Mouse (Mus musculus): ENCODE results near the gene Lin52. TPM values are rescaled to one million over a fixed set of nuclear protein-coding genes. Genes with fewer than 3 reads are reported as not detected.

The Lin52 gene
- polyA plus RNA-seq, 1 experiment = 13.7 TPM

DNA sequence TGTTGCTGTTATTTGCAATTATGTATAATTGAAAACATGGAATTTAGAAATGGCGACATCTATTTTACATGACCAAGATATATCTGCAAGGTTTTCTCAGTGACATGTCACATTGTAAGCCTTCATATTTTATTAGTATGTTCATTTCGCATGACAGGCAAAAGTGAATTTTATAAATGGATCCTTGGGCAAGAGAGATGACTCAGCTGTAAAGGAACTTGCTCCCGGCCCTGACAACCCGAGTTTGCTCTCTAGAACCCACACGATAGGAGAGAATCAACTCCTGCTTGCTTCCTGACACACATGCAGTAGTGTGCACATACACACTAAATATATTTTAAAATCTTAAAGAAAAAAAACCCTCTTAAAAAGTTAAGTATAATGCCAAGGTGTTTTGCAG, 10.2 kb downstream of the Lin52 start:
- TF ChIP-seq CTCF (IDR thresholded peaks at IDR 0.05; ENCODE audit: low read depth, low read length) = no peak
- no peak for TF ChIP-seq POLR2A (IDR thresholded peaks at IDR 0.05; ENCODE audit: borderline replicate concordance, low read depth, low read length)
- Histone ChIP-seq H3K4me1 (ENCODE audit: control insufficient read depth, insufficient read depth, low read length) (peaks cover 3% of the 10 kb centered on the region; the same call in 1 of the 2 replicates), H3K4me3 (ENCODE audit: insufficient read depth, low read length) (no peak overlapping the region), H3K27ac (ENCODE audit: insufficient read depth, low read depth, low read length) (no peak overlapping the region)

DNA sequence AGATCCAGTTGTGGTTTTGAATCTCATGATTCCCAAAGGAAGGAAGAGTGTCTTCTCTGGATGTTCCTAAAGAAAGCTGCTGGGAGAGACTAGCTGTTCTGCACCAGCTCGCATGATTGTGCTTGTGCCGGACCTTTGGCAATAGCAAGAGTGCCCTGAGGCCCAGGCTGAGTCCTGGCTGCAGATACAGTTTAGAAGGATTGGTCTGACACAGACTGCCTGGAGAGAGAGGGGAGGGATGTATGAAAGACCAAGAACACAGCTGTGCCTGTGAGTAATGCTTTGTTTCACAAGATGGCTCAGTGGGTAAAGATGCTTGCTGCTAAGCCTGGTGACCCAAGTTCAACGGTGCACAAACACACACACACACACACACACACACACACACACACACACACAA, 11.6 kb downstream of the Lin52 start:
- TF ChIP-seq CTCF (IDR thresholded peaks at IDR 0.05; ENCODE audit: low read depth, low read length) (no peak), POLR2A (IDR thresholded peaks at IDR 0.05; ENCODE audit: borderline replicate concordance, low read depth, low read length) (no peak)
- Histone ChIP-seq H3K4me3 (ENCODE audit: insufficient read depth, low read length) (no peak overlapping the region), H3K27ac (ENCODE audit: insufficient read depth, low read depth, low read length) (no peak overlapping the region)

DNA sequence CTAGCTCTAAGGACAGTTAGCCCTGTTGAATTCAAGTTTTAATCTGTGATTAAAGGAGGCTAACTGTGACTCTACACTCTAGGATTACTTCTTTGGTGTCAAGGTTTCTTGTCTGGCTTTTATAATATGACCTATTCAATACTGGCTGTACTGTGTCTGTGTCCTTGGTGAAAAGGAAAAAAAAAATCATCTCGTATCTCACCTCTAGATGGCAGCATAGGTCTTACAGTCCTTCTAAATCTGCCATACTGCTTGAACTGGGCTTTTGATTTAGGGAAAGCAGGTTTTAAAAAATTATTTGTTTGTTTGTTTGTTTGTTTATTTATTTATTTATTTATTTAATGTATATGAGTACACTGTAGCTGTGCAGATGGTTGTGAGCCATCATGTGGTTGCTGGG, 17.5 kb downstream of the Lin52 start:
- H3K4me3 ChIP-seq (ENCODE audit: insufficient read depth, low read length) = no peak overlapping the region
- H3K4me1 ChIP-seq (ENCODE audit: control insufficient read depth, insufficient read depth, low read length) = no peaks in the 10 kb centered on the region
- TF ChIP-seq POLR2A (IDR thresholded peaks at IDR 0.05; ENCODE audit: borderline replicate concordance, low read depth, low read length) (no peak), CTCF (IDR thresholded peaks at IDR 0.05; ENCODE audit: low read depth, low read length) (no peak)
- no peak overlapping the region for H3K27ac ChIP-seq (ENCODE audit: insufficient read depth, low read depth, low read length)

More for the DNA sequence above, 11.6 kb downstream of the Lin52 start:
- H3K4me1 ChIP-seq (ENCODE audit: control insufficient read depth, insufficient read depth, low read length) = peaks cover 3% of the 10 kb centered on the region; the same call in 1 of the 2 replicates

DNA sequence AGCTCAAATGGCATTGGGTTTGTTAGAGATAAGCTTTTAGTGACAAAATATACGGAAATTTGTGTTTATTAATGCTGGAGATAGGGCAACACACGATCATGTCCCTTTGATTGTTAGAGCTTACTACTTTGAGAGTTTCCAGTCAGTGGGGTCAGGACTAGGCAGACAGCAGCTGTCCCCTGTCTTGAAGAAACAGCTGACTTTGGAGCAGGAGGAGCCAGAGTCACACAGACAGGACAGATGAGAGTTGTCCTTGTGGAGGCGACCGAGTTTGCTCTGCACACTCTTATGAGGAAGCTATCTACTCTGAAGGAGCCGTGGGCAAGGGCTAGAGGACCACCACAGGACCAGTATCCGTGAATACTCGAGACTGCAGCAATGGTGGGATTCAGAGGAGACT, 27.7 kb downstream of the Lin52 start:
- H3K27ac ChIP-seq (ENCODE audit: insufficient read depth, low read depth, low read length) = no peak overlapping the region
- TF ChIP-seq CTCF (IDR thresholded peaks at IDR 0.05; ENCODE audit: low read depth, low read length) (no peak), POLR2A (IDR thresholded peaks at IDR 0.05; ENCODE audit: borderline replicate concordance, low read depth, low read length) (no peak)
- H3K4me1 ChIP-seq (ENCODE audit: control insufficient read depth, insufficient read depth, low read length) = peaks cover 5% of the 10 kb centered on the region
- no peak overlapping the region for H3K4me3 ChIP-seq (ENCODE audit: insufficient read depth, low read length)

DNA sequence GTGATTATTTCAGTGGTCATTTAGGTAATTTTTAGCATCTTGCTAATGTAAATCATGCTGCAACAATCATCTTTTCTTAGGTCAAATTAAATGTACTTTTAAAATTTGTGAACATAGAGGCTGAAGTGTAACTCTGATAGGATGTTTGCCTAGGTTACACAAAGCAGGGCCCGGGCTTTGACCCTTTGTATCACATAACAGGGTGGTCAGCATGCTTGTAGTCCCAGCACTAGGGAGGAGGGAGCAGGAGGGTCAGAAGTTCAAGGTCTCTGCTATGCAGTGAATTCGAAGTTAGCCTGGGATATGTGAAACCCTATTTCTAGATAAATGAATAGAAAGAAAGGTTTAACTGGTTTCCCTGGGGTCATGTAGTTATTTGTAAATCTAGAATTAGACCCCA, 30.0 kb downstream of the Lin52 start:
- Histone ChIP-seq H3K27ac (ENCODE audit: insufficient read depth, low read depth, low read length) (no peak overlapping the region), H3K4me1 (ENCODE audit: control insufficient read depth, insufficient read depth, low read length) (peaks cover 5% of the 10 kb centered on the region), H3K4me3 (ENCODE audit: insufficient read depth, low read length) (no peak overlapping the region)
- no peak for TF ChIP-seq CTCF (IDR thresholded peaks at IDR 0.05; ENCODE audit: low read depth, low read length)
- TF ChIP-seq POLR2A (IDR thresholded peaks at IDR 0.05; ENCODE audit: borderline replicate concordance, low read depth, low read length) = no peak

DNA sequence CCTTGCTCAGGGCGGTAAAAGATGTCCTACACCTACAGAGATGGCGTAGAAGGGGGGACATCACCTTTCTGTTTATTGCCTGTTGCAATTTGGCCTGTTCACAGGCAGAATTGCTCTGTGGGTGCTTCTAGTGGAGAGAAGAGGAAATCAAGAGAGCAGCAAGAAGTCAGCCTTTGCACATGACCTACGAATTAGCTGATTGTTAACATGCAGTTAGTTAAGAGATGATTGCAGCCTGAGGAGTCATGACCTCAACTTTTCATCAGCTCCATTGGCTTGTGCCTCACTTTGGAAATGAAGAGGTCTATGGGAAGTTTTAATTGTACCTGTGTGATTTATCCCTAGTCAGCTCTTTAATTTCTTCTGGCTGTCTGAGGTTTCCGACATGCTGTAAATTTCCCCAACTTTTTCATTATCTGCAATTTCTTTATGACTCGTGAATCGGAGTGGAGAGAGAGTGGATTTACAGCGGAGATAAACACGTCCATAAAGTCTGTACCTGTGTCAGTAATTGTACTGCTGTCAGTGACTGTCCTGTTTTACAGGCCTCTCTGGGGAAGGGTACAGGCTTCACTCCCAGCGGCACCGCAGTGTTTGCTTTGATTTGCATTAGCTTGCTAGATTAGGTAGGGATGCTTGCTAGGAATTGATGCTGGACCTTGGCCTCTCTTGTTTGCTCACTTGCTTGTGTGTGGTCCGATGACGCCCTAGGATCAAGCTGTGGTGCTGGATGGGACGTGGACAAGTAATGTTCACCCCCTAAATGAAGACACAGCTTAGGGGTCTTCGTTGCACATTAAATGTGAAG, 31.8 kb downstream of the Lin52 start:
- H3K27ac ChIP-seq (ENCODE audit: insufficient read depth, low read depth, low read length) = no peak overlapping the region
- H3K4me1 ChIP-seq (ENCODE audit: control insufficient read depth, insufficient read depth, low read length) = peaks cover 5% of the 10 kb centered on the region
- H3K4me3 ChIP-seq (ENCODE audit: insufficient read depth, low read length) = no peak overlapping the region
- TF ChIP-seq POLR2A (IDR thresholded peaks at IDR 0.05; ENCODE audit: borderline replicate concordance, low read depth, low read length) = no peak
- TF ChIP-seq CTCF (IDR thresholded peaks at IDR 0.05; ENCODE audit: low read depth, low read length) = no peak

DNA sequence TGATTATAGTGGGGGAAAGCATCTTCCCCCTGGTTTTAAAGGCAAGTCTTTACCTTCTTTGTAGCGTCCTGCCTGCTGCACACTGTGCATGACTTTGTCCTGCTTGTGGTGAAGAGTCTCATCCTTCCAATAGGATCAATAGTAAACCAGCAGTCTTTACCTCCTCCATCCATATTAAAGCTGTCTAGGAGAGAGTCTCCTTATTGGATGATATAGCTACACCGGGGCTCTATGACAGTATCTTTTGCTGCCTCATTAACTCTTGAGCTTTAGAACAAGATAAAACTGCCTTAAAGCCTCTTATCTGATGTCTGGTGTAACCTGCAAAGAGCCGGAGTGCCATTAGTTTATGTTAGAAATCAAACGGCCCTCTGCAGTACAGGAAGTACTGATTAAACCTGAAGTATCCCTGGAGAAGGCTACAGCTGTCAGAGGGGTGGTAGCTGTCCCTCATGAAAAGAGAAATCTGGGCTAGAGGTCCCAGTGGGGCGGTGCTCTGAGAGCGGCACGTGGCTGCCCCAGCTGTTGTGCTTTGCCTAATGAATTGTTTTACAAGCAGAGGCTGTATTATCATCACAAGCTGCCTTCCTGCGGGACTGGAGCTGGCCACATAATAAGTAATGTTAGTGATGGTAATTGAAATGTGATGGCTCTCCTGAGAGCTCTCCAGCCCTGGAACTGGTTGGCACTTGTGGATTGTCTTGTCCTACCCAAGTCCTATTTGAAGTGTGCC, 36.3 kb downstream of the Lin52 start:
- no peak overlapping the region for H3K27ac ChIP-seq (ENCODE audit: insufficient read depth, low read depth, low read length)
- peaks cover 2% of the 10 kb centered on the region for H3K4me1 ChIP-seq (ENCODE audit: control insufficient read depth, insufficient read depth, low read length)
- TF ChIP-seq CTCF (IDR thresholded peaks at IDR 0.05; ENCODE audit: low read depth, low read length) (no peak), POLR2A (IDR thresholded peaks at IDR 0.05; ENCODE audit: borderline replicate concordance, low read depth, low read length) (no peak)
- no peak overlapping the region for H3K4me3 ChIP-seq (ENCODE audit: insufficient read depth, low read length)

DNA sequence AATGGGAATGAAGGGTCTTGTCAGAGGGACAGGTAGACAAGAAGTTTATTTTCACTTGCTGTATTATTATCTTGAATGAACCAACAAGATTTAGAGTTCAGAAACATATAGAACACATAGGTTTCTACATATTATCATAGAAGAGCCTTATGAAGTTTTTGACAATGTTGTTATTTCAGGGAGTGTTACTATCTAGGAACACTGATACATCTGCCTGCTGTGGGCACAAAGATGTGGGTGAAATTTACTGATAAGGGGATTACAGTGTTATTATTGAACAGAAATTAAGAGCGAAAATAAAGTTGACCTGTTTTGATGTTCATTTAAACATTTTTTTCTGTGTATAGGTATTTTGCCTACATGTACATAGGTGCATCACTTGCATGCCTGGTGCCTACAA, 45.6 kb downstream of the Lin52 start:
- no peak for TF ChIP-seq POLR2A (IDR thresholded peaks at IDR 0.05; ENCODE audit: borderline replicate concordance, low read depth, low read length)
- TF ChIP-seq CTCF (IDR thresholded peaks at IDR 0.05; ENCODE audit: low read depth, low read length) = no peak
- Histone ChIP-seq H3K4me1 (ENCODE audit: control insufficient read depth, insufficient read depth, low read length) (peaks cover 4% of the 10 kb centered on the region; the same call in 1 of the 2 replicates), H3K4me3 (ENCODE audit: insufficient read depth, low read length) (no peak overlapping the region), H3K27ac (ENCODE audit: insufficient read depth, low read depth, low read length) (no peak overlapping the region)

DNA sequence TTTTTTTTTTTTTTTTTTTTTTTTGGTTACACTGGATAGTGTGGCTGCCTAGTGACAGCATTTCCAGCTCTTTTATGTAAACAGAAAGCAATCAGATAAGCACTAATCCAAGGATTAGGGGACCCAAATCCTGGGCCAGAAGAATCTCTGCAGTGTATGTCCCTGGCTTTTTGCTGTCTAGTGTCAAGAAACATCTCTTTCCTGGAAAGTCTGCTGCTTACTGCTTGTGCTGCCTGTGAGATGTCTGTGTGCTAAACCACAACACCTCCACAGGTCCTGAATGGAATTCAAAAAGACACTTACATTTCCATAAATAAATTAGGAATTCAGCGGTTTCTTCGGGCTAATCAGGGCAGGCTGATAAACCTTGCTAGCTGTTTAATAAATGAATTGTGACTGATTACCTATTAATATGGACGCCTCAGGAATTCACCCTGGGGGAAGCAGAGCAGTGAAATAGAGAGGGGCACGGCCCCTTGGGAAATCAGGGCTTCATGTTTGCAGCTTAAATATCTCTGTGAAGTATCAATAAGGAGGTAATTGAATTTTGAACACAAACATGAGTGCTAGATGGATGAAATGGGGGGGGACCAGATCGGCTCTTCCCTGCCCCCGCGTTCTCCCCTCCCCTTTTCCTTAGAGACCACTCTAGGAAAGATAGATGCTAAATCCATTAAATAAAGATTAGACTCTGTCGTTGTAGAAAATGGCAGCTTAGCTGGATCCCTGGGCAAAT, 49.5 kb downstream of the Lin52 start:
- Histone ChIP-seq H3K27ac (ENCODE audit: insufficient read depth, low read depth, low read length) (no peak overlapping the region), H3K4me3 (ENCODE audit: insufficient read depth, low read length) (no peak overlapping the region), H3K4me1 (ENCODE audit: control insufficient read depth, insufficient read depth, low read length) (no peaks in the 10 kb centered on the region)
- TF ChIP-seq POLR2A (IDR thresholded peaks at IDR 0.05; ENCODE audit: borderline replicate concordance, low read depth, low read length) = no peak
- no peak for TF ChIP-seq CTCF (IDR thresholded peaks at IDR 0.05; ENCODE audit: low read depth, low read length)

All from bone marrow macrophage, adult 2 months (primary cell).